Mouse (Mus musculus): ENCODE results near the gene Retreg1. TPM values are rescaled to one million over a fixed set of nuclear protein-coding genes. Genes with fewer than 3 reads are reported as not detected.
A peak's percentile ranks its signal among the peaks of the same experiment; 100 is the strongest.

The Retreg1 gene
- total and polyA plus RNA-seq, 3 experiments, result 17.5 to 28.7 (median 19.0) TPM

- Histone ChIP-seq H3K9me3 (replicated peaks; ENCODE audit: low read length) (no peaks in the 10 kb centered on the region), H3K4me1 (ENCODE audit: control insufficient read depth in 1 of 2, insufficient read depth in 2 of 2) (peaks cover 14 to 30% of the 10 kb centered on the region in 2 experiments), H3K27me3 (replicated peaks) (no peaks in the 10 kb centered on the region), H3K4me2 (ENCODE audit: insufficient read depth, low read depth, poor library complexity, severe bottlenecking) (peak overlapping the region; percentile 52; the same call in 1 of the 2 replicates), H3K79me2 (replicated peaks; ENCODE audit: control insufficient read depth, extremely low read depth, insufficient read depth, poor library complexity, severe bottlenecking) (peaks cover 15% of the 10 kb centered on the region), H3K36me3 (replicated peaks in 1 of 2; ENCODE audit: control insufficient read depth in 1 of 2, insufficient read depth in 1 of 2, low read length in 1 of 2) (peaks cover 33 to 74% of the 10 kb centered on the region in 2 experiments), H3K9ac (ENCODE audit: insufficient read depth, low read depth) (peak overlapping the region; percentile 78), H3K4me3 (replicated peaks in 1 of 3; ENCODE audit: low read depth in 2 of 3, low read length in 2 of 3, poor library complexity in 1 of 3) (peak overlapping the region; percentile 63 to 85 (median 84)), H3K27ac (ENCODE audit: insufficient read depth, low read depth) (peak overlapping the region; percentile 94)
- TF ChIP-seq E2F4 (IDR thresholded peaks at IDR 0.05; ENCODE audit: insufficient replicate concordance, low read depth, low read length), result no peak
- peak; percentile 74 for TF ChIP-seq ZMIZ1 (IDR thresholded peaks at IDR 0.05; ENCODE audit: low read depth, low read length)
- TF ChIP-seq ETS1 (conservative IDR thresholded peaks at IDR 0.05; ENCODE audit: low read depth, low read length), result peak; percentile 68
- TF ChIP-seq ELF1 (IDR thresholded peaks at IDR 0.05; ENCODE audit: low read depth, low read length), result no peak; the same call in none of the 2 replicates
- TF ChIP-seq PAX5 (IDR thresholded peaks at IDR 0.05; ENCODE audit: low read length), result no peak
- peak; percentile 100 for TF ChIP-seq RAD21 (IDR thresholded peaks at IDR 0.05; ENCODE audit: low read depth, low read length)
- TF ChIP-seq NELFE (IDR thresholded peaks at IDR 0.05; ENCODE audit: low read depth, low read length), result peak; percentile 70
- TF ChIP-seq TBP (conservative IDR thresholded peaks at IDR 0.05; ENCODE audit: low read depth, low read length), result peak; percentile 54; the same call in 1 of the 2 replicates
- peak; percentile 20; the same call in 1 of the 2 replicates for TF ChIP-seq NRF1 (IDR thresholded peaks at IDR 0.05; ENCODE audit: low read depth, low read length)
- TF ChIP-seq MEF2A (IDR thresholded peaks at IDR 0.05; ENCODE audit: borderline replicate concordance, low read depth, low read length), result peak; percentile 80; the same call in 1 of the 2 replicates
- peak; percentile 96 to 98 for TF ChIP-seq CTCF (conservative IDR thresholded peaks at IDR 0.05 in 1 of 2, IDR thresholded peaks at IDR 0.05 in 1 of 2; ENCODE audit: low read depth in 2 of 2, low read length in 2 of 2)
- no peak for TF ChIP-seq UBTF (IDR thresholded peaks at IDR 0.05; ENCODE audit: low read depth, low read length)
- no peak; the same call in 1 of the 2 replicates for TF ChIP-seq CHD1 (IDR thresholded peaks at IDR 0.05; ENCODE audit: low read depth, low read length)
- peak; percentile 8; the same call in 1 of the 2 replicates for TF ChIP-seq ZNF384 (IDR thresholded peaks at IDR 0.05; ENCODE audit: low read depth, low read length)
- peak; percentile 71 for TF ChIP-seq JUND (conservative IDR thresholded peaks at IDR 0.05; ENCODE audit: low read depth, low read length)
- TF ChIP-seq SMC3 (IDR thresholded peaks at IDR 0.05; ENCODE audit: low read depth, low read length), result peak; percentile 98
- no peak; the same call in 1 of the 2 replicates for TF ChIP-seq POLR2AphosphoS2 (IDR thresholded peaks at IDR 0.05; ENCODE audit: low read depth, low read length)
- no peak; the same call in none of the 2 replicates for TF ChIP-seq MXI1 (IDR thresholded peaks at IDR 0.05; ENCODE audit: low read depth, low read length)
- TF ChIP-seq MYC (IDR thresholded peaks at IDR 0.05; ENCODE audit: low read depth, low read length), result peak; percentile 92
- peak; percentile 57 for TF ChIP-seq HCFC1 (IDR thresholded peaks at IDR 0.05; ENCODE audit: low read depth, low read length)
- peak; percentile 83 for TF ChIP-seq SIN3A (IDR thresholded peaks at IDR 0.05; ENCODE audit: low read length)
- TF ChIP-seq JUN (IDR thresholded peaks at IDR 0.05; ENCODE audit: insufficient read depth, low read depth, low read length), result no peak
- no peak for TF ChIP-seq KAT2A (IDR thresholded peaks at IDR 0.05; ENCODE audit: insufficient replicate concordance, low read length)
- TF ChIP-seq POLR2A (IDR thresholded peaks at IDR 0.05; ENCODE audit: low read depth, low read length), result no peak; the same call in 1 of the 2 replicates
- TF ChIP-seq MAZ (IDR thresholded peaks at IDR 0.05; ENCODE audit: low read depth, low read length), result peak; percentile 56
- TF ChIP-seq CHD2 (IDR thresholded peaks at IDR 0.05; ENCODE audit: low read length), result no peak
- peak; percentile 72; the same call in 1 of the 2 replicates for TF ChIP-seq IRF4 (IDR thresholded peaks at IDR 0.05; ENCODE audit: low read depth, low read length)
- no peak for TF ChIP-seq MAFK (IDR thresholded peaks at IDR 0.05; ENCODE audit: insufficient replicate concordance, low read length)
- TF ChIP-seq USF1 (IDR thresholded peaks at IDR 0.05; ENCODE audit: low read depth, low read length), result no peak
- TF ChIP-seq RCOR1 (conservative IDR thresholded peaks at IDR 0.05; ENCODE audit: low read depth, low read length), result peak; percentile 41; the same call in 1 of the 2 replicates
- TF ChIP-seq GABPA (IDR thresholded peaks at IDR 0.05; ENCODE audit: insufficient replicate concordance, low read depth, low read length), result no peak
- TF ChIP-seq MAX (IDR thresholded peaks at IDR 0.05; ENCODE audit: low read length), result peak; percentile 86
- no peak for TF ChIP-seq ZKSCAN1 (IDR thresholded peaks at IDR 0.05; ENCODE audit: borderline replicate concordance, low read depth, low read length)
- TF ChIP-seq TCF12 (IDR thresholded peaks at IDR 0.05; ENCODE audit: low read depth, low read length), result peak; percentile 32; the same call in 1 of the 2 replicates
- TF ChIP-seq BHLHE40 (IDR thresholded peaks at IDR 0.05; ENCODE audit: low read depth, low read length), result peak; percentile 76
- TF ChIP-seq EP300 (IDR thresholded peaks at IDR 0.05; ENCODE audit: low read length), result peak; percentile 48; the same call in 1 of the 2 replicates
- peak; percentile 80 for TF ChIP-seq ZC3H11A (IDR thresholded peaks at IDR 0.05; ENCODE audit: low read depth, low read length)
- no peak for TF ChIP-seq USF2 (conservative IDR thresholded peaks at IDR 0.05; ENCODE audit: low read depth, low read length)
- in situ Hi-C loops (cut with MboI; ENCODE audit: low pct_ligation_motif_present, low pct_unique_long_range_greater_than_20kb, low sequenced_read_pairs), result loop anchor here (5.0 kb wide), 2 partner anchors 152 to 522 kb away; no protein-coding TSS in a partner anchor
- dilution Hi-C loops (cut with MboI; ENCODE audit: extremely low pct_ligation_motif_present, extremely low pct_unique_long_range_greater_than_20kb, low sequenced_read_pairs), result no loop called here
- peak; percentile 98 for DNase-seq (ENCODE audit: extremely low read depth)
Measured at GRCm38 (mm10) chr15:25805336-25806110, 37.5 kb upstream of the Retreg1 start.
